Mouse (Mus musculus) embryonic facial prominence, embryonic 15.5 days (tissue): ENCODE data around the gene Ano6. TPM values are rescaled to one million over a fixed set of nuclear protein-coding genes. Genes with fewer than 3 reads are reported as not detected.
A peak's percentile ranks its signal among the peaks of the same experiment; 100 is the strongest.

ENCODE experiments used
- ATAC-seq: fragments of 200-750 bp; cut with Nextera tagmentation; 2 replicates; pipeline ENCODE4 v1.8.0; 2017; ENCODE audit warnings: low read depth, moderate TSS enrichment; ENCODE audit not compliant: insufficient number of reproducible peaks, low FRiP score, low TSS enrichment
- H3K27ac ChIP-seq: fragments of 300-500 bp; sonication (generic); replicated peaks from 2 replicates; pipeline ENCODE4 v1.5.1; 2015; ENCODE audit warnings: mild to moderate bottlenecking, inconsistent platforms
- H3K27me3 ChIP-seq: fragments of 300-500 bp; sonication (generic); 2 replicates; pipeline ENCODE4 v1.6.1; 2015; ENCODE audit warnings: inconsistent platforms
- H3K36me3 ChIP-seq: fragments of 300-500 bp; sonication (generic); 2 replicates; pipeline ENCODE4 v1.6.1; 2015; ENCODE audit warnings: mild to moderate bottlenecking, inconsistent platforms
- H3K4me1 ChIP-seq: fragments of 300-500 bp; sonication (generic); 2 replicates; pipeline ENCODE4 v1.6.1; 2015; ENCODE audit warnings: inconsistent platforms
- H3K4me2 ChIP-seq: fragments of 300-500 bp; sonication (generic); replicated peaks from 2 replicates; pipeline ENCODE4 v1.6.1; 2015; ENCODE audit warnings: mild to moderate bottlenecking, inconsistent platforms
- H3K4me3 ChIP-seq: fragments of 300-500 bp; sonication (generic); replicated peaks from 2 replicates; pipeline ENCODE4 v1.5.1; 2015; ENCODE audit warnings: mild to moderate bottlenecking, inconsistent platforms
- H3K9ac ChIP-seq: fragments of 300-500 bp; sonication (generic); 2 replicates; pipeline ENCODE4 v1.6.1; 2015; ENCODE audit warnings: inconsistent platforms
- H3K9me3 ChIP-seq: fragments of 300-500 bp; sonication (generic); replicated peaks from 2 replicates; pipeline ENCODE4 v1.6.1; 2016; ENCODE audit warnings: inconsistent platforms
- WGBS: fragments of 180-500 bp; shearing (Covaris S2); methylation state at CpG from one replicate; pipeline ENCODE4 v1.1.7; 2015; 5-methylcytosine and 5-hydroxymethylcytosine counted together
- polyA plus RNA-seq: library from polyadenylated mRNA; unstranded; fragments of >200 nt; fragmentation: Nextera tagmentation; extraction: Ambion mirVana; gene quantifications from 2 replicates; pipeline ENCODE4 v1.2.1, GENCODE M21; 2015

Gene Ano6
- polyA plus RNA-seq, 1 experiment from 2014 or later: 51.5 TPM

- WGBS: 13% methylated on average over 32 of the region's 32 CpGs
- ATAC-seq: peak; percentile 53
Measured at GRCm38 (mm10) chr15:95789562-95790528, 798 bp upstream of the Ano6 start.

GRCm38 (mm10) chr15:95791141-95791791 lies 623 bp downstream of the Ano6 start:
- WGBS: 1% methylated on average over 32 of the region's 32 CpGs
- H3K4me3 ChIP-seq: peak overlapping the region; percentile 74
- peak overlapping the region; percentile 68 for H3K4me2 ChIP-seq
- peaks cover 28% of the 10 kb centered on the region for H3K4me1 ChIP-seq
- H3K27me3 ChIP-seq: no peaks in the 10 kb centered on the region
- no peaks in the 10 kb centered on the region for H3K36me3 ChIP-seq
- ATAC-seq: peak; percentile 9; the same call in 1 of the 2 replicates
- H3K27ac ChIP-seq: peak overlapping the region; percentile 90
- H3K9ac ChIP-seq: peak overlapping the region; percentile 78
- no peaks in the 10 kb centered on the region for H3K9me3 ChIP-seq

More at GRCm38 (mm10) chr15:95789562-95790528, 798 bp upstream of the Ano6 start:
- peak overlapping the region; percentile 90 for H3K27ac ChIP-seq
- peak overlapping the region; percentile 74 for H3K4me3 ChIP-seq
- H3K36me3 ChIP-seq: no peaks in the 10 kb centered on the region
- peak overlapping the region; percentile 78 for H3K9ac ChIP-seq
- H3K27me3 ChIP-seq: no peaks in the 10 kb centered on the region
- H3K9me3 ChIP-seq: no peaks in the 10 kb centered on the region
- peak overlapping the region; percentile 68 for H3K4me2 ChIP-seq
- peaks cover 22% of the 10 kb centered on the region for H3K4me1 ChIP-seq

GRCm38 (mm10) chr15:95791855-95792254 lies 1.2 kb downstream of the Ano6 start:
- Histone ChIP-seq H3K9ac (no peak overlapping the region), H3K4me2 (peak overlapping the region; percentile 68), H3K4me1 (peaks cover 28% of the 10 kb centered on the region), H3K9me3 (no peaks in the 10 kb centered on the region), H3K27me3 (no peaks in the 10 kb centered on the region), H3K27ac (0 out of 2 replicates have a peak overlapping the region, but pooled peaks have one; percentile 1), H3K4me3 (peak overlapping the region; percentile 74), H3K36me3 (no peaks in the 10 kb centered on the region)
- WGBS: 33% methylated on average over 5 of the region's 5 CpGs
- ATAC-seq: no peak

GRCm38 (mm10) chr15:95792261-95793260 lies 1.9 kb downstream of the Ano6 start:
- Histone ChIP-seq H3K36me3 (no peaks in the 10 kb centered on the region), H3K9ac (no peak overlapping the region), H3K27ac (no peak overlapping the region), H3K4me1 (peaks cover 32% of the 10 kb centered on the region), H3K4me2 (peak overlapping the region; percentile 68), H3K9me3 (no peaks in the 10 kb centered on the region), H3K4me3 (peak overlapping the region; percentile 74), H3K27me3 (no peaks in the 10 kb centered on the region)
- 71% methylated on average over 25 of the region's 25 CpGs for WGBS
- ATAC-seq: no peak

GRCm38 (mm10) chr15:95793748-95794491 lies 3.3 kb downstream of the Ano6 start:
- H3K4me1 ChIP-seq: peaks cover 35% of the 10 kb centered on the region
- WGBS: 88% methylated on average over 9 of the region's 9 CpGs

GRCm38 (mm10) chr15:95794611-95795565 lies 4.2 kb downstream of the Ano6 start:
- WGBS: 63% methylated on average over 10 of the region's 10 CpGs
- Histone ChIP-seq H3K4me1 (peaks cover 32% of the 10 kb centered on the region), H3K4me3 (no peak overlapping the region), H3K27me3 (no peaks in the 10 kb centered on the region), H3K9ac (no peak overlapping the region), H3K36me3 (0 out of 2 replicates have a peak, but pooled peaks cover 8% of the 10 kb centered on the region), H3K27ac (no peak overlapping the region), H3K4me2 (no peak overlapping the region), H3K9me3 (no peaks in the 10 kb centered on the region)
- no peak for ATAC-seq

More at GRCm38 (mm10) chr15:95793748-95794491, 3.3 kb downstream of the Ano6 start:
- H3K9me3 ChIP-seq: no peaks in the 10 kb centered on the region
- H3K4me3 ChIP-seq: no peak overlapping the region
- no peak overlapping the region for H3K9ac ChIP-seq
- no peak overlapping the region for H3K27ac ChIP-seq
- ATAC-seq: no peak
- H3K36me3 ChIP-seq: 0 out of 2 replicates have a peak, but pooled peaks cover 5% of the 10 kb centered on the region
- no peaks in the 10 kb centered on the region for H3K27me3 ChIP-seq
- no peak overlapping the region for H3K4me2 ChIP-seq

GRCm38 (mm10) chr15:95796062-95796461 lies 5.4 kb downstream of the Ano6 start:
- ATAC-seq: no peak
- Histone ChIP-seq H3K4me2 (no peak overlapping the region), H3K4me1 (peaks cover 32% of the 10 kb centered on the region), H3K9ac (no peak overlapping the region), H3K9me3 (no peaks in the 10 kb centered on the region), H3K27me3 (no peaks in the 10 kb centered on the region), H3K36me3 (peaks cover 13% of the 10 kb centered on the region; the same call in 1 of the 2 replicates), H3K27ac (no peak overlapping the region), H3K4me3 (no peak overlapping the region)
- 66% methylated on average over 5 of the region's 5 CpGs for WGBS

- 0 out of 2 replicates have a peak overlapping the region, but pooled peaks have one; percentile 22 for H3K27ac ChIP-seq
- no peaks in the 10 kb centered on the region for H3K27me3 ChIP-seq
- WGBS: 54% methylated on average over 9 of the region's 9 CpGs
- peaks cover 13% of the 10 kb centered on the region; the same call in 1 of the 2 replicates for H3K36me3 ChIP-seq
- H3K9me3 ChIP-seq: no peaks in the 10 kb centered on the region
- H3K4me2 ChIP-seq: no peak overlapping the region
- H3K4me1 ChIP-seq: peaks cover 35% of the 10 kb centered on the region
- no peak overlapping the region for H3K9ac ChIP-seq
- no peak for ATAC-seq
- no peak overlapping the region for H3K4me3 ChIP-seq
Measured at GRCm38 (mm10) chr15:95797144-95797983, 6.7 kb downstream of the Ano6 start.

- Histone ChIP-seq H3K9me3 (no peaks in the 10 kb centered on the region), H3K27me3 (no peaks in the 10 kb centered on the region), H3K4me3 (no peak overlapping the region), H3K9ac (no peak overlapping the region), H3K4me2 (no peak overlapping the region), H3K27ac (no peak overlapping the region), H3K36me3 (peaks cover 13% of the 10 kb centered on the region; the same call in 1 of the 2 replicates), H3K4me1 (peaks cover 41% of the 10 kb centered on the region)
- ATAC-seq: no peak
- WGBS: 86% methylated on average over 7 of the region's 7 CpGs
Measured at GRCm38 (mm10) chr15:95798266-95798665, 7.6 kb downstream of the Ano6 start.
